Mouse (Mus musculus) limb, embryonic 15.5 days (tissue): ENCODE measurements around the gene Rgs2. TPM values are rescaled to one million over a fixed set of nuclear protein-coding genes. Genes with fewer than 3 reads are reported as not detected.

Source experiments
- ATAC-seq: fragments of 200-750 bp; cut with Nextera tagmentation; 2 replicates; pipeline ENCODE4 v1.8.0; 2017; ENCODE audit warnings: low read depth, moderate TSS enrichment; ENCODE audit not compliant: insufficient number of reproducible peaks, low FRiP score, low TSS enrichment
- H3K27ac ChIP-seq: fragments of 300-500 bp; sonication (generic); 2 replicates; pipeline ENCODE4 v1.5.1; 2015; ENCODE audit warnings: moderate library complexity, mild to moderate bottlenecking, inconsistent platforms
- H3K27me3 ChIP-seq: fragments of 300-500 bp; sonication (generic); 2 replicates; pipeline ENCODE4 v1.6.1; 2015; ENCODE audit warnings: inconsistent platforms
- H3K36me3 ChIP-seq: fragments of 300-500 bp; sonication (generic); 2 replicates; pipeline ENCODE4 v1.6.1; 2015; ENCODE audit warnings: inconsistent platforms
- H3K4me1 ChIP-seq: fragments of 300-500 bp; sonication (generic); 2 replicates; pipeline ENCODE4 v1.6.1; 2015; ENCODE audit warnings: inconsistent platforms
- H3K4me2 ChIP-seq: fragments of 300-500 bp; sonication (generic); 2 replicates; pipeline ENCODE4 v1.6.1; 2015; ENCODE audit warnings: mild to moderate bottlenecking, inconsistent platforms
- H3K4me3 ChIP-seq: fragments of 300-500 bp; sonication (generic); 2 replicates; pipeline ENCODE4 v1.5.1; 2015; ENCODE audit warnings: mild to moderate bottlenecking, inconsistent platforms
- H3K9ac ChIP-seq: fragments of 300-500 bp; sonication (generic); 2 replicates; pipeline ENCODE4 v1.6.1; 2015; ENCODE audit warnings: inconsistent platforms
- H3K9me3 ChIP-seq: fragments of 300-500 bp; sonication (generic); 2 replicates; pipeline ENCODE4 v1.6.1; 2016; ENCODE audit warnings: inconsistent platforms
- WGBS: fragments of 180-500 bp; shearing (Covaris S2); methylation state at CpG from one replicate; pipeline ENCODE4 v1.1.7; 2015; 5-methylcytosine and 5-hydroxymethylcytosine counted together
- polyA plus RNA-seq: library from polyadenylated mRNA; unstranded; fragments of >200 nt; fragmentation: Nextera tagmentation; extraction: Ambion mirVana; gene quantifications from 2 replicates; pipeline ENCODE4 v1.2.1, GENCODE M21; 2015

Gene Rgs2
- polyA plus RNA-seq, result 57.7 and 59.7 TPM in 2 replicates

DNA sequence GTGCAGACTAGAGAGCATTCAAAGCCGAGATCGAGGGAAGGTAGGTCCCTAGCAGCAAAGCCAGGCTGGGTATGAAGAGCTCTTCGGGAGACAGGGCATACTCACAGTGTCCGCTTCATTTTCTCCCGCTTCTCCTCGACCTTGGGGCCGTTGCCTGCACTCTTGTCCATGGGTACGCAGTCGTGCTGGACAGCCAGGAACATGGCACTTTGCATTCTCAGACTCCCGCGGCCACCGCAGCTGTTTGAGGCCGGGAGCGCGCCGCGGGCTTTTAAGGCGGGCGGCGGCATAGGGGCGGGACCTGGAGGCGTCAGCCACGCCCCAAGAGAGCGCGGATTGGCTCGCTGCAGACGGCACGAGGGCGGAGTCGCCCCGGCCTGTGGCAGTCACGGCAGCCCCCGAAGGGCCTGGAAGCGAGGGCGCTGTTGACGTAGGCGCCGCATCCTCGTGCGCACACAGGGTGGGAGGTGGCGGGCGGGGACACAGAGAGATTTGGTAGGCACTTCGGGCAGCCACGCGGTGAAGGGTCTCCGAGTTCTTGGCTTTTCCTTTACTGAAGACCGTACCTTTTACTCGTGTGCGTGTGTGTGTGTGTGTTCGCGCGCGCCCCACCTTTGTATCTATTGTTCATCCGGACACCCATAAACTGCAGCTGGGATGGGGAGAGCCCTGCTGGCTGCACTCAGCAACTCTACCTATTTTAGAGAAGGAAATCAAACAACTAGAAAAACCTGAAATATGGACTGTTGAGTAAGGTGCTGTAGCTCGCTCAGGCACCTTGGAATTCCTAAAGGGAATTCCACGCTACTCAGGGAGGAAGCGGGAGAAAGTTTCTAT lies at the start of gene Rgs2:
TSS of gene Rgs2 (minus strand) at position 258 of the 837 bp plus-strand sequence.
- ATAC-seq, result peak; percentile 96
- no peaks in the 10 kb centered on the region for H3K27me3 ChIP-seq
- H3K36me3 ChIP-seq, result no peaks in the 10 kb centered on the region
- H3K9ac ChIP-seq, result peak within 1 kb of the TSS; percentile 55
- 0 out of 2 replicates have a peak, but pooled peaks cover 5% of the 10 kb centered on the region for H3K4me1 ChIP-seq
- H3K4me2 ChIP-seq, result peak within 1 kb of the TSS; percentile 81
- peak within 1 kb of the TSS; percentile 62 for H3K4me3 ChIP-seq
- no peaks in the 10 kb centered on the region for H3K9me3 ChIP-seq
- H3K27ac ChIP-seq, result peak within 1 kb of the TSS; percentile 79
- under 1% methylated on average over 57 of the region's 57 CpGs for WGBS

DNA sequence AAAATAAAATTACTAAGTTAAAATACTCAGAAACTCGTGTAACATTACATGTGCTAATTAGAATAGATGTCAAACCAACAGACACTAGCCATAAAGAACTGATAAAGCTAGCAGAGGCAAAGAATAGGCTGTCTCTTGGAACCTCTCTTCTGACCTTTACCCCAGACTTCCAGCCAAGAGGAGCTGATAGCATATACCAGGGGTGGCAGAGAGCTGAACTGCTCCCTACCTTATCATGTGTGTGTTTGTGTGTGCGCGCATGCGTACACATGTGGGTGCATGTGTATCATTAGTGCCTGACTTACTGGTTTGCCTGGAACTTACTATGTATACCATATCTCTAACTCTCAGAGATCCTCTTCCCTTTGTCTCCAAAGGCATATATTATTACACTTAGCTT lies 49.4 kb upstream of the Rgs2 start:
- Histone ChIP-seq H3K27me3 (no peaks in the 10 kb centered on the region), H3K4me3 (no peak overlapping the region), H3K27ac (no peak overlapping the region), H3K9ac (no peak overlapping the region), H3K4me2 (no peak overlapping the region), H3K9me3 (no peaks in the 10 kb centered on the region), H3K4me1 (no peaks in the 10 kb centered on the region), H3K36me3 (no peaks in the 10 kb centered on the region)
- 84% methylated on average over 4 of the region's 4 CpGs for WGBS
- ATAC-seq, result no peak

DNA sequence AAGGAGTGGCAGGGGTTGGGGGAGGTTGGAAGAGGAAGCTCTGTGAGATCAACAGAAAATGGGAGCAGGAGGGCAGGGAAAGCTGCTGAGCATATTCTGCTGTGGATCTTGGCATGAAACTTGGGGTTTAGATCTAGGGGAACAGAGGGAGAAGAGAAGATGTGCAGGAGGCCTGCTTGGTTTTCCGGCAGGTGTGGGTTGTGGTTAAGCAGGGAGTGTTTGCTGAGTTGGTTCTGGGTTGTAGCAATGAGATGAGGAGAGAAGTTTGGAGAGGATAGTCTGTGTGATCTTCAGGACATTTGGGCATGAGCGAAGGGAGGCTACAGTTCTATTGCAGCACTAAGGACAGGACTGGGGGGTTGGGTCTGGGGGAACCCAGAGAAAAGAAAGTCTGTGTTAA lies 37.9 kb upstream of the Rgs2 start:
- no peak for ATAC-seq
- Histone ChIP-seq H3K9ac (no peak overlapping the region), H3K4me2 (no peak overlapping the region), H3K4me1 (no peaks in the 10 kb centered on the region), H3K36me3 (no peaks in the 10 kb centered on the region), H3K9me3 (no peaks in the 10 kb centered on the region), H3K4me3 (no peak overlapping the region), H3K27me3 (no peaks in the 10 kb centered on the region), H3K27ac (no peak overlapping the region)
- WGBS, result 88% methylated on average over 2 of the region's 2 CpGs

DNA sequence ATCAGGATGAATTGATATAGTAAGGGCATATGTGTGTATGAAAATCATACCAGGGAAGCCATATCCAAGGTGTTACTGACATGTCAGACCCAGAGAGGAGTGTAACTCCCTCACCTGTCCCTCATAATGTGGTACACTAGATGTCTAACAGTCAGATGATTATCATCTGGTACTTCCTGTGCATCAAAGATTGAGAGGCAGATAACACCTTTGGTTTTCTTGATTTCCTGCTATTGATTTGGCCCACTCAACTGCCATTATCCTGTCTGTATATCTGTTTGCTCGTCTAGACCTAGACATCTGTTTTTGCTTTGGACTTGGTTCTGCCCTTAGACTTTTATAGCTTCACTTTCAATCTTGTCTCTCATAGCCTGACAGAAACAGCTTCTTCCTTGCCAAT lies 29.5 kb upstream of the Rgs2 start:
- Histone ChIP-seq H3K27me3 (no peaks in the 10 kb centered on the region), H3K4me2 (no peak overlapping the region), H3K9me3 (no peaks in the 10 kb centered on the region), H3K9ac (no peak overlapping the region), H3K4me3 (no peak overlapping the region), H3K4me1 (no peaks in the 10 kb centered on the region), H3K36me3 (no peaks in the 10 kb centered on the region), H3K27ac (no peak overlapping the region)
- ATAC-seq, result no peak
- WGBS, result 31% methylated on average over 1 of the region's 1 CpGs

DNA sequence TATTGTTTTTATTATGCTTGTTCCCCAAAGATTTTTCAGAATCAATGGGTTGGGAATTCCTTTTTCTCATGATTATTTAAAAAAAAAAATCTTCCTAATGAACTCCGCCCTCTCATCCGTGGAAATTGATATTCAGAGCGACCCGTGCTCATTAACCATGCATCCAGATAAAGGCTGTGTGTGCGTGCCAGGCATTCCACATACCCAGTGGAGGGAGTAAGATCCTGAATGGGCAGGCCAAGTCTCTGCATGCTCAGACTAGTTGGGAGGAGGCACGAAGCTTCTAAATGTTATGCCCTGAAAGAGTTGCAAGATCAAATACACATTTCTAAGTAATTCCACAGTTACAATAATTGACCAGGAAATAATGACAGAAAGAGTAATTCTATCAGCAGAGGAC lies 26.5 kb upstream of the Rgs2 start:
- WGBS, result 66% methylated on average over 6 of the region's 6 CpGs
- no peak for ATAC-seq

DNA sequence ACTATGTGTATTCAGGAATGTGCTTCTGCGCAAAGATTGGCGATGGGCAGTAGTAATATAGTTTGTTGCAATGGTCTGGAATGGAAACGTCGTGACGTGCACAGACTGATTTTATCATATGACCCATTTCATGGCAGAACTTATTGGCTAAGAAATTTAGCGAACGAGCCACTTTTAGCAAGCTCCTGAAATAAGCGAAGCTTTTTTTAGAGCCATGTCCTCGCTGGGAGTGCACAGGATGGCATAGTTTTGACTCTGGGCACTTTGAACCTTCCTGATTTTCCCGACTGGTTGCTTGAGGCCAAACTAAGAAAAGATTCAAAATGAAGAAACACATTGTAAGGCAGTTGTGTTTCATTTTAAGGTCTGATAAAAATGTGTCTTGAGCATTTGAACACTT lies 25.7 kb upstream of the Rgs2 start:
- H3K36me3 ChIP-seq, result no peaks in the 10 kb centered on the region
- no peaks in the 10 kb centered on the region for H3K4me1 ChIP-seq
- no peak overlapping the region for H3K4me3 ChIP-seq
- H3K27ac ChIP-seq, result no peak overlapping the region
- no peak overlapping the region for H3K9ac ChIP-seq
- ATAC-seq, result no peak
- H3K27me3 ChIP-seq, result no peaks in the 10 kb centered on the region
- H3K4me2 ChIP-seq, result no peak overlapping the region
- WGBS, result 87% methylated on average over 10 of the region's 10 CpGs
- H3K9me3 ChIP-seq, result no peaks in the 10 kb centered on the region

More for the DNA sequence above, 26.5 kb upstream of the Rgs2 start:
- H3K4me2 ChIP-seq, result no peak overlapping the region
- no peaks in the 10 kb centered on the region for H3K4me1 ChIP-seq
- no peaks in the 10 kb centered on the region for H3K36me3 ChIP-seq
- H3K27me3 ChIP-seq, result no peaks in the 10 kb centered on the region
- no peak overlapping the region for H3K4me3 ChIP-seq
- H3K27ac ChIP-seq, result no peak overlapping the region
- H3K9me3 ChIP-seq, result no peaks in the 10 kb centered on the region
- H3K9ac ChIP-seq, result no peak overlapping the region

DNA sequence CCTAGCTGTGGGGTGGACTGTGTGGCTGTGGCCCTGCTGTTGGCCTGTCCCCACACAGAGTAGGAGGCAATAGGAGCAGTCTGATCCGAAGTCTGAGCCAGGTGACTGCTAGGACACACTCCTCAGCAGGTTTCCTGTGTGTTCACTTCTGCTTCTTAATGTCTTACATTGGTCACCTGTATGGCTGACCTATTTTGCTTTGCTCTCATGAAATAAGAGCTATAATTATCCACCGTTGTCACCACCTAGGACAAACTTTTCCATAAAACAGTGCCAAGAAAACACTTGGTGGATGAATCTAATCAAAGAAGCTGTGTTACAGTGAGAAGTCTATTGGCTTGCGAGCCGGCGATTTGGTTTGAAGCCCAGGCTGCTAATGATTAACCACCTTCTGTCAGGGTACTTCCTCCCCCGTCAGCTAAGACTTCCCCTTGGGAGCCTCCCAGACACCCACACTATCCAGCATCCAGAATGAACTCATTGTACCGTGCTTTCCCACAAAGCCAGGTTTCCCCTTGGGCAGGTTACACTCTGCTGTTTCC lies 14.5 kb upstream of the Rgs2 start:
- Histone ChIP-seq H3K4me1 (no peaks in the 10 kb centered on the region), H3K27me3 (no peaks in the 10 kb centered on the region), H3K4me2 (no peak overlapping the region), H3K4me3 (no peak overlapping the region), H3K9me3 (no peaks in the 10 kb centered on the region), H3K36me3 (no peaks in the 10 kb centered on the region), H3K27ac (no peak overlapping the region), H3K9ac (no peak overlapping the region)
- ATAC-seq, result no peak
- 51% methylated on average over 7 of the region's 7 CpGs for WGBS

DNA sequence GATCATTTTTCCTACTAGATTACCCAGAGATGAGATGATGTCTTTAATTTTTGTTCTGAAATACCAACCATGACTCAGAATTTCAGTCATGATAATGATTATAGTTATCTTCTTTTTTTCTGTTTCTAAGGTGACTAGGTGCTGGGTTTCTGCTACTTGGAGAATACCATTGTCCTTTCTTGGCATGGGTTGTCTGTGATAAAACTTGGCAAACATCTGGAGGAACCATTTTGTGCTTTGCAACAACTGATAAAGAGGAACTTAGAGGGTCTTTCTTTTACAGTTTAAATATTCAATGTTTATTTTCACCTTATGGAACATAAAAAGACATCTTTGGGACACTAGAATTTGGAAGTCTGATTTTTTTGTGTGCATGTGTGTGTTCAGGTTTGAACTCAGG lies 10.0 kb upstream of the Rgs2 start:
- H3K27me3 ChIP-seq, result no peaks in the 10 kb centered on the region
- no peaks in the 10 kb centered on the region for H3K4me1 ChIP-seq
- H3K9ac ChIP-seq, result no peak overlapping the region
- H3K9me3 ChIP-seq, result no peaks in the 10 kb centered on the region
- no peak overlapping the region for H3K4me2 ChIP-seq
- ATAC-seq, result no peak
- no peaks in the 10 kb centered on the region for H3K36me3 ChIP-seq
- no peak overlapping the region for H3K27ac ChIP-seq
- no peak overlapping the region for H3K4me3 ChIP-seq

DNA sequence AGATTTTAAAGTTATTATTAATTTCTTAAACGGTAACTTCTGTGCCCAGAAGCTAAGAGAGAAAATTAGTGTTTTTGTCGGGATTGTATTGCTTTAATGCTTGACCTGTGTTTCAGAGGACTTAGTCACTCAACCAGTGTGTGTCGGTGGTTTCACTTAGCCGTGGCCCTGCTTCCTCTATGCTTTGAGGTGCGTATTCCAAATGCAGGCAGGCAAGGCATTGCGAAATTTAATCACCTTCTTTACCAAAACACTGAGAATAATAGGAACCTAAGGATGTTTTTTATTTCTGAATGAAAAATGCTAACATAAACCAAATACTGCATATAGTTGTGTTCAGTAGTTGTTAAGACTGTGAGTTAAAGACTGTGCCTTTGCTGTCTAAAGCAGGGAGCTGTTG lies 3.4 kb upstream of the Rgs2 start:
- H3K4me2 ChIP-seq, result no peak overlapping the region
- no peak for ATAC-seq
- 0 out of 2 replicates have a peak, but pooled peaks cover 5% of the 10 kb centered on the region for H3K4me1 ChIP-seq
- no peaks in the 10 kb centered on the region for H3K27me3 ChIP-seq
- 59% methylated on average over 6 of the region's 6 CpGs for WGBS
- H3K4me3 ChIP-seq, result no peak overlapping the region
- no peaks in the 10 kb centered on the region for H3K9me3 ChIP-seq
- no peaks in the 10 kb centered on the region for H3K36me3 ChIP-seq
- no peak overlapping the region for H3K9ac ChIP-seq
- no peak overlapping the region for H3K27ac ChIP-seq

DNA sequence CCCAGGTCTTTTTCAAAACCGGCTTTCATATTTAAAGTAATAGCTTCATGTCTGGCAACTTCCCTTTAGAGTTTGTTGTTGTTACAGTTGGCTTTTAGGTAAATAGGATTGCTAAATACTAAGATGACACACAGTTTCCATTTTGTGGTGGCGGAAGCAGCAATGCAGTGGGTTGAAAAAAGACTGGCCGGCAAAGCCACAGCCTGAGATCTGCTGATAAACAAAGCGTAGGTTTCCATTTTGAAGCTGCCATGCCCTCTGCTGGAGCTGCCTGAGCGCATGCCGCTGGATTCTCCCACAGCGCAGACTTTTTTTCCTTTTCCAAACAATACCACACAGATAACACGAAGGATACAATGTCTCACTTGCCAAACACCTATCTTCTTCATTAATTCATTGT lies 2.6 kb upstream of the Rgs2 start:
- peak overlapping the region; percentile 35 for H3K4me2 ChIP-seq
- ATAC-seq, result no peak
- 5% methylated on average over 8 of the region's 8 CpGs for WGBS
- H3K4me1 ChIP-seq, result 0 out of 2 replicates have a peak, but pooled peaks cover 5% of the 10 kb centered on the region
- no peaks in the 10 kb centered on the region for H3K9me3 ChIP-seq
- H3K27ac ChIP-seq, result no peak overlapping the region
- no peak overlapping the region for H3K9ac ChIP-seq
- no peaks in the 10 kb centered on the region for H3K36me3 ChIP-seq
- H3K4me3 ChIP-seq, result peak overlapping the region; percentile 16
- H3K27me3 ChIP-seq, result no peaks in the 10 kb centered on the region

DNA sequence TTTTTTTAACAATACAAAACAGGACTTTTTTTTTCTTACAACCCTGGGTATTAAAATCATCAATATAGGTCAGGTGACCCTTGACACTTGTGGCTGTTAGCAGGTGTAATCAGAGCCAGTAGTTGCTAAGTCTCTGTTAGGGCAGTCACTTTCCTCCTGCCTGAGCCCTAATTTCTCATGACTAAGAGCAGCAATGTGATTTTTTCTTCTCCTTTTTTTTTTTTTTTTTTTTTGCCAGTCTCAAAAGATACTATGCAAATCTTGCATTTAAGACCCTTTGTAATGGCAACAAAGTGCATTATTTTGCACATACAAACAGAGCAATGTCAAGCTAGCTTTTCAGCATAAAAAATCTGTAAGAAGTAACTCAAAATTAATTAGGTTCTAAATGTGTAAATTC lies 1.7 kb upstream of the Rgs2 start:
- Histone ChIP-seq H3K36me3 (no peaks in the 10 kb centered on the region), H3K9ac (no peak overlapping the region), H3K4me1 (0 out of 2 replicates have a peak, but pooled peaks cover 5% of the 10 kb centered on the region), H3K4me3 (no peak overlapping the region), H3K27me3 (no peaks in the 10 kb centered on the region), H3K4me2 (no peak overlapping the region), H3K9me3 (no peaks in the 10 kb centered on the region), H3K27ac (no peak overlapping the region)
- ATAC-seq, result no peak

DNA sequence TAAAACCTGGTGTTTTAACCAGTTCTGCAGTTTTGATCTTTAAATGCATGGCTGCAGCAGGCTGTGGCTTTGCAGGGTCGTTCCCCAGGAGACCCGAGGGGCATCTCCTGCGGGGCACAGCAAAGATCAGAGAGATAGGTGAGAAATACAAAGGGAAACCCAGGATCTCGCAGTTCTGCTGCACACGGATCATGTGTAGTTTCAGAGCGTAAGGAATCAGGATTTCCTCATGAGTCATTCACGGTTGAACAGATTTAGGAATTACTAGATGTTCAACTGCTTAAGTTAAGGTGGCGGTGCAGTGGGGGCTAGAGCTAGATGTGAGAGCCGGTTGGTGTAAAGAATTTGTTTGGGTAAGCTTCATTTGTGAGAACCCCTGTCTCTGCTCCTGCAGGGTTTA lies 780 bp upstream of the Rgs2 start:
- H3K27ac ChIP-seq, result peak overlapping the region; percentile 79
- no peaks in the 10 kb centered on the region for H3K27me3 ChIP-seq
- 2% methylated on average over 9 of the region's 9 CpGs for WGBS
- H3K36me3 ChIP-seq, result no peaks in the 10 kb centered on the region
- ATAC-seq, result no peak
- H3K4me3 ChIP-seq, result peak overlapping the region; percentile 62
- H3K4me2 ChIP-seq, result peak overlapping the region; percentile 81
- 0 out of 2 replicates have a peak, but pooled peaks cover 5% of the 10 kb centered on the region for H3K4me1 ChIP-seq
- H3K9me3 ChIP-seq, result no peaks in the 10 kb centered on the region
- no peak overlapping the region for H3K9ac ChIP-seq
